Mouse (Mus musculus) heart, adult 11 months (tissue): Measurements from ENCODE around the gene Mrps18c.

Experiments used
- DNase-seq: peaks from one replicate; pipeline ENCODE4 v3.0.0; 2022

The Mrps18c gene

GRCm38 (mm10) chr5:100828701-100829100 lies 30.3 kb downstream of the Mrps18c start:
- peak; percentile 54 for DNase-seq

GRCm38 (mm10) chr5:100832680-100833079 lies 34.3 kb downstream of the Mrps18c start:
- peak; percentile 45 for DNase-seq

- peak; percentile 66 for DNase-seq
These were observed 35.4 kb downstream of the Mrps18c start for GRCm38 (mm10) chr5:100833841-100834240.

- DNase-seq: peak; percentile 85
These were observed 37.6 kb downstream of the Mrps18c start for GRCm38 (mm10) chr5:100835862-100836538.

GRCm38 (mm10) chr5:100837907-100838306 lies 39.5 kb downstream of the Mrps18c start:
- DNase-seq: peak; percentile 98

- no peak for DNase-seq
These were observed 46.1 kb downstream of the Mrps18c start for GRCm38 (mm10) chr5:100844485-100844884.

- DNase-seq: peak; percentile 95
These were observed 47.0 kb downstream of the Mrps18c start, which contains the start of gene Gpat3 for GRCm38 (mm10) chr5:100845485-100845847. TSS of gene Gpat3 (plus strand) at chr5:100845713.

GRCm38 (mm10) chr5:100845848-100846598 lies 47.6 kb downstream of the Mrps18c start:
- DNase-seq: peak; percentile 98

- DNase-seq: no peak
These were observed 48.1 kb downstream of the Mrps18c start for GRCm38 (mm10) chr5:100846599-100846920.

GRCm38 (mm10) chr5:100847143-100847542 lies 48.7 kb downstream of the Mrps18c start:
- DNase-seq: no peak

GRCm38 (mm10) chr5:100853963-100854362 lies 55.5 kb downstream of the Mrps18c start:
- peak; percentile 43 for DNase-seq
